Mouse (Mus musculus) olfactory bulb, adult 2 months (tissue): ENCODE data around the gene Ghsr. TPM values are rescaled to one million over a fixed set of nuclear protein-coding genes. Genes with fewer than 3 reads are reported as not detected.

Source experiments
- H3K27ac ChIP-seq: fragments of 200-500 bp; 2 replicates; pipeline ENCODE4 v1.5.1; 2012; ENCODE audit warnings: low read depth, low read length; ENCODE audit not compliant: insufficient read depth
- H3K4me1 ChIP-seq: fragments of 200-500 bp; 2 replicates; pipeline ENCODE4 v1.6.1; 2012; ENCODE audit warnings: low read length; ENCODE audit not compliant: control insufficient read depth, insufficient read depth
- H3K4me3 ChIP-seq: fragments of 200-500 bp; 2 replicates; pipeline ENCODE4 v1.5.1; 2012; ENCODE audit warnings: mild to moderate bottlenecking, low read depth, low read length, moderate library complexity; ENCODE audit not compliant: insufficient read depth
- CTCF ChIP-seq: fragments of 200-500 bp; IDR thresholded peaks from 2 replicates; pipeline ENCODE4 v1.5.1; 2012; ENCODE audit warnings: low read depth, mild to moderate bottlenecking, low read length, moderate library complexity; ENCODE audit not compliant: insufficient read depth
- POLR2A ChIP-seq: fragments of 200-500 bp; IDR thresholded peaks from 2 replicates; pipeline ENCODE4 v1.6.1; 2012; ENCODE audit warnings: mild to moderate bottlenecking, low read depth, low read length, moderate library complexity; ENCODE audit not compliant: insufficient read depth
- WGBS: fragments of 180-500 bp; shearing (Covaris S2); methylation state at CpG from one replicate; pipeline ENCODE4 v1.1.7; 2018; 5-methylcytosine and 5-hydroxymethylcytosine counted together
- polyA plus RNA-seq: library from polyadenylated mRNA; stranded (reverse); fragments of >200 nt; gene quantifications from 2 replicates; pipeline ENCODE4 v1.2.4, GENCODE M21; 2012; ENCODE audit warnings: low replicate concordance; ENCODE audit not compliant: missing spikeins, insufficient read depth, insufficient read length

Gene Ghsr
- polyA plus RNA-seq, 1 experiment: not detected

DNA sequence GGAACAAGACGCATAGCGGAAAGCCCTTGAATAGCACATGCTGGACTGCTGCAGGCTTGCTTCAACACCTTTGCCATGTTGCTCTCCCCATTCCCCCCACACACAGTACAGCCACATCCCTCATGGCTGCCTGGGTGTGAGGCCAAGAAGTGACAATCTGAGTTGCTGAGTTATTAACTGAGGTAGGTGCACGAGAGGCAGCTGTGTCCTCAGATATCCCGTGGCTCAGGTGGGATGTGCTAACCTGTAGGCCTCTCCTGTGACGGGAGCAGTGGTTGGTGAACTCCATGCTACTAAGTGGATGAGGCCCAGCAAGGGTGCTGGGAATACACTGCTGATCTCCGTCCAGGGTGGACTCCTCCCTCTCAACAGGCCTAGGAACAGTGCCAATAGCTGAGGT is 51.4 kb downstream of the Ghsr start:
- Histone ChIP-seq H3K4me1 (no peaks in the 10 kb centered on the region), H3K4me3 (no peak overlapping the region), H3K27ac (no peak overlapping the region)
- TF ChIP-seq CTCF (no peak), POLR2A (no peak)
- 91% methylated on average over 6 of the region's 6 CpGs for WGBS

DNA sequence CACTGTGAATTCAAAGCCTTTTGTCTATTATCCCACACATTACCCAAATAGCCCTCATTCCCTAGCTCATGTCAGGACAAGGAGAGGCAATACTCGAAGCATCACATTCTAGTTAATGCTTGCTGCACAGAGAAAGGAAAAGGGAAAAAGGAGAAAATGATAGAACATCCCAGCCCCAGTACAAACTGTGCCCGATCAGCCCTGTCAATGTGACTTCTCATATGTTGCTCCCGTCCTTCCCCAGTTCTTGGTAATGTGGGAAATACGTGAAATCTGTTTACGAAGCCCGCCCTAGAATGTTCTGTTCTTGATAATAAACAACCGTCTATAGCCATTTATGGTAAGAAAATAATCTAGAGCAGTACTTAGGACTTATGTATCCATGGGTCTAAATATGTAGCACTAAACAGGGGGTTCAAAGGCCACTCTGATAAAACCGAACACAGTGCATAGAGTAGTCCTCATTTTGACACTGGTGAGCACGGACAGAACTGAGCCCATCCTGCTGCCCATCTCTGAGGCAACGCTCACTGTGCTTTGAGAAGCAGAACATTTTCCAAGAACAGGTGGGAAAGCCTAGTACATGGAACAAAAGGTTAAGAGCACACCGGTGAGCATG is 53.0 kb downstream of the Ghsr start:
- H3K4me3 ChIP-seq: no peak overlapping the region
- WGBS: 90% methylated on average over 11 of the region's 11 CpGs
- no peak for TF ChIP-seq CTCF
- TF ChIP-seq POLR2A: no peak
- H3K27ac ChIP-seq: no peak overlapping the region
- H3K4me1 ChIP-seq: no peaks in the 10 kb centered on the region

DNA sequence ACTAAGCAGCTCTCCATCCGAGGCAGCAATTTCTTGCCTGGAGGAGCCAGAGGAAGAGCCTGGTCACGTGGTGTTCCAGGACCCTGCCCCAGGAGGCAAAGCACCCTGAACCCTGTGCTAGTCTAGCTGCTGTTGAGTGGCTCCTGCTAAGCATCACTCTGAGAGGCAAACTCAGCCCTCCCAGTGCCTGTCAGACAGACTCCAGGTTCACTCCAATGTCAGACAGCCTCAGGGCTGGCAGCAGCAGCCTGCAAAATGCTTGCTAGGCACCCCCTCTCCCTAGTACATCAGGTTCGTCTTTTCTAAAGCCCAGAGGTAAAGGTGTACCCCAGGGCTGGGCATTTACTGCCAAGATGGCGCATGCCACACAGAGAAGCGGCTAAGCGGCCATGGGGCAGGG is 56.3 kb downstream of the Ghsr start:
- Histone ChIP-seq H3K27ac (no peak overlapping the region), H3K4me3 (no peak overlapping the region), H3K4me1 (peaks cover 11% of the 10 kb centered on the region; the same call in 1 of the 2 replicates)
- WGBS: 98% methylated on average over 6 of the region's 6 CpGs
- TF ChIP-seq POLR2A (no peak), CTCF (no peak)

Other genes with a start within 250 kb of the Ghsr start
- not detected in 2 replicates for gene Ect2, start 217.5 kb upstream of the Ghsr start, polyA plus RNA-seq
- not detected in 2 replicates for gene Nceh1, start 188.4 kb upstream of the Ghsr start, polyA plus RNA-seq
- gene Tnfsf10, start 54.3 kb upstream of the Ghsr start, polyA plus RNA-seq: not detected in 2 replicates